Mouse (Mus musculus) retina, postnatal 7 days (tissue): ENCODE measurements at regions not wholly inside any gene's neighbourhood (a gene's known extent, or its start where the extent isn't known, plus 50 kb on each side); places are given as distances from the start of the nearest gene placed in this dataset.

ENCODE experiments used
- DNase-seq: peaks from one replicate; pipeline ENCODE4 v3.0.0-alpha.2; 2012; ENCODE audit warnings: low read depth, low spot score

- no peak for DNase-seq
Measured at GRCm38 (mm10) chr6:143751076-143752070, 584.4 kb downstream of the Etnk1 start.

GRCm38 (mm10) chr6:143757462-143757861 lies 590.4 kb downstream of the Etnk1 start:
- no peak for DNase-seq

GRCm38 (mm10) chr6:143768115-143768514 lies 601.1 kb downstream of the Etnk1 start:
- DNase-seq: no peak
